Mouse (Mus musculus) ES-E14 (cell line): Measurements from ENCODE around the gene Cetn3. TPM values are rescaled to one million over a fixed set of nuclear protein-coding genes. Genes with fewer than 3 reads are reported as not detected.

Experiments
- DNase-seq: peaks from one replicate; pipeline ENCODE4 v3.0.0-alpha.2; 2013; ENCODE audit warnings: low read depth, low spot score
- H3K27ac ChIP-seq: 2 replicates; pipeline ENCODE4 v1.5.1; 2012; ENCODE audit warnings: low read depth, mild to moderate bottlenecking, low read length, moderate library complexity, mixed read lengths; ENCODE audit not compliant: poor library complexity, insufficient read depth, severe bottlenecking
- H3K36me3 ChIP-seq: 2 replicates; pipeline ENCODE4 v1.6.1; 2012; ENCODE audit warnings: mild to moderate bottlenecking, low read length, moderate library complexity, mixed read lengths; ENCODE audit not compliant: control insufficient read depth, poor library complexity, insufficient read depth, severe bottlenecking
- H3K4me1 ChIP-seq, 2 experiments: fragments of 150-350 bp in 1 of 2; sonication (generic) in 1 of 2; 2 replicates each; pipeline ENCODE4 v1.6.1; 2012; ENCODE audit warnings: low read length in 2 of 2, mild to moderate bottlenecking in 1 of 2, mixed read lengths in 1 of 2; ENCODE audit not compliant: control insufficient read depth in 2 of 2, insufficient read depth in 2 of 2, poor library complexity in 1 of 2
- H3K4me3 ChIP-seq, 2 experiments: fragments of 150-350 bp in 1 of 2; sonication (generic) in 1 of 2; 2 replicates each; pipeline ENCODE4 v1.5.1; 2012; ENCODE audit warnings: low read length in 2 of 2, low read depth in 1 of 2, mild to moderate bottlenecking in 1 of 2, mixed read lengths in 1 of 2; ENCODE audit not compliant: insufficient read depth in 1 of 2, poor library complexity in 1 of 2, severe bottlenecking in 1 of 2
- H3K9ac ChIP-seq: 2 replicates; pipeline ENCODE4 v1.6.1; 2012; ENCODE audit warnings: low read depth, mild to moderate bottlenecking, low read length, mixed read lengths; ENCODE audit not compliant: poor library complexity, insufficient read depth, severe bottlenecking
- H3K9me3 ChIP-seq: fragments of 150-350 bp; sonication (generic); 2 replicates; pipeline ENCODE4 v1.6.1; 2012; ENCODE audit warnings: low read depth, mild to moderate bottlenecking, low read length; ENCODE audit not compliant: control insufficient read depth, insufficient read depth
- CHD2 ChIP-seq: IDR thresholded peaks from 2 replicates; pipeline ENCODE4 v1.6.1; 2014; ENCODE audit warnings: mild to moderate bottlenecking, low read depth, low read length, inconsistent platforms
- HCFC1 ChIP-seq: IDR thresholded peaks from 2 replicates; pipeline ENCODE4 v1.6.1; 2012; ENCODE audit warnings: low read length, inconsistent platforms, borderline replicate concordance; ENCODE audit not compliant: insufficient read depth
- MAFK ChIP-seq: IDR thresholded peaks from 2 replicates; pipeline ENCODE4 v1.6.1; 2014; ENCODE audit warnings: mild to moderate bottlenecking, low read depth, low read length, inconsistent platforms; ENCODE audit not compliant: insufficient read depth
- ZC3H11A ChIP-seq: IDR thresholded peaks from 2 replicates; pipeline ENCODE4 v1.6.1; 2012; ENCODE audit warnings: low read depth, mild to moderate bottlenecking, inconsistent platforms, low read length, borderline replicate concordance
- ZNF384 ChIP-seq: IDR thresholded peaks from 2 replicates; pipeline ENCODE4 v1.6.1; 2012; ENCODE audit warnings: low read depth, low read length, inconsistent platforms
- in situ Hi-C, 2 experiments: fragments of 600-800 bp; cut with MboI; formaldehyde crosslinking; loops; one replicate each; pipeline ENCODE4 v1.15.1; 2025; ENCODE audit warnings: low sequenced_read_pairs in 2 of 2, inconsistent platforms in 1 of 2; ENCODE audit not compliant: unreplicated experiment in 2 of 2
- total RNA-seq: library from RNA; depleted of rRNA; stranded (reverse); fragments of 300-350 nt; gene quantifications from 2 replicates; pipeline ENCODE4 v1.2.3, GENCODE M21; 2012

Gene Cetn3
- total RNA-seq, 1 experiment = 78.0 TPM

DNA sequence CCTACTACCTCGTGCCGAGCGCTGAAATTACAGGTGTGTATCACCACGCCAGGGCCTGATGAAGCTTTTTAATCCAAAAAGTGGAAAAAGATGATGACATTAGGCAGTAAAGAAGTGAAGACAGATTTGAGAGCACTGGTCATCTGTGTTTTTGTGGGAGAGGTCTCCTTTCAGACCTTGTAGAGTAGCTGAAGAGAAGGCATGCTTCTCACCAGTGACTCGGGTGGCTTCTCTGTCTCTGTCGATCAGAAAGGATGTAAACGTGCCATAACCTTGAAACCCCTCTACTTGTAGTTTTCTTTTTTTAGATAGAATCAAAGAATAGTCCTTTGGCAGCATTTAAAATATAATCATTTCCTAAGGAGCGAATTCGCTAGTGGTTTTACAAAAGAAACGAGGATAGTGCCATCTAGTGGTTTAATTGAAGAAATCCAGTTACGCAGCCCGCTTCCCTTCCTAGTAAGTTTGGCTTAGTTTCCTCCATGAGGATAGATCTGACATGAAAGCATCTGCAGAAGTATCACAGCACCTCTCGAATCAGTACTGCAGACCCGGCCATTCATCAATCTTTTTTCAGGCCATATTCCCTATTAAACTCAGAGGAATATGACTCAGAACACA is 21.2 kb upstream of the Cetn3 start:
- no peaks in the 10 kb centered on the region for H3K4me1 ChIP-seq
- DNase-seq = peak; percentile 48
- H3K4me3 ChIP-seq = no peak overlapping the region
- in situ Hi-C loops = loop anchor here (5.0 to 10.0 kb wide), 2 partner anchors 319 to 327 kb away; no protein-coding TSS in a partner anchor
- H3K36me3 ChIP-seq = no peaks in the 10 kb centered on the region
- no peaks in the 10 kb centered on the region for H3K9me3 ChIP-seq
- TF ChIP-seq ZC3H11A = peak; percentile 40; the same call in 1 of the 2 replicates
- no peak for TF ChIP-seq ZNF384
- no peak for TF ChIP-seq HCFC1
- H3K27ac ChIP-seq = no peak overlapping the region
- no peak overlapping the region for H3K9ac ChIP-seq

- in situ Hi-C loops = loop anchor here (5.0 to 10.0 kb wide), 2 partner anchors 322 to 329 kb away; no protein-coding TSS in a partner anchor
Observed at GRCm38 (mm10) chr13:81764173-81764572, 18.7 kb upstream of the Cetn3 start.

DNA sequence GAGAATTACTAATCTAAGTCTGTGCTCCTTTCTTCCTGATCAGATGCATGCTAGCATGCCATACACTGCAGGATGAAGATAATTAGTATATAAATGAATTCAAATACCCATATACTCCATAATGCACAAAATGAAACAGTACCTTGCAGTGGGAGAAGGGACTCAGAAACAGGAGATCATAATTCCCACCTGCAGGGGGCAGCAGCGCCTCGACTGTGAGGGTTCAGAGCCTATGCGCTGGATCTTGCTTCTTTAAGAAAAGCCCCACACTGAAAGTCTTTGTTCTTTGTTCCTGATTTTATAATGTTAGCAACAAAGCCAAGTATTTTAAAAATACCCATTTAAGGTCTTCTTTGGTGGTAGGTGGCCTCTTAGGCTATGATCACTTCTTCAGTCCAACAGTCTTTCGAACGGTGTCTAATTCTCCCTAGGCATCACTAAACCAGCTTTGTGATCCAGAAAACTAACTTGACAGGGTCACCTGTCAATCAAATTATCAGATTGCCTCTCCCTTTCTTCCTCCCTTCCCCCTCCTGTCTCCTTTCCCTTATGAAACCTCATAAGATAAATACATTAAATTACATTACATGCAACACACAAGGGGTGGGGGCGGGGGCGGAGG is 15.7 kb upstream of the Cetn3 start:
- Histone ChIP-seq H3K4me1 (no peaks in the 10 kb centered on the region), H3K27ac (no peak overlapping the region), H3K36me3 (no peaks in the 10 kb centered on the region), H3K9ac (no peak overlapping the region), H3K9me3 (no peaks in the 10 kb centered on the region), H3K4me3 (no peak overlapping the region)
- in situ Hi-C loops = loop anchor here in 1 of 2 experiments (10.0 kb wide), 1 partner anchor 332 kb away; no protein-coding TSS in a partner anchor
- peak; percentile 46 for DNase-seq
- TF ChIP-seq ZC3H11A = peak; percentile 54; the same call in 1 of the 2 replicates
- no peak for TF ChIP-seq MAFK
- no peak for TF ChIP-seq HCFC1

More at GRCm38 (mm10) chr13:81764173-81764572, 18.7 kb upstream of the Cetn3 start:
- no peak for DNase-seq
- no peaks in the 10 kb centered on the region for H3K36me3 ChIP-seq
- TF ChIP-seq CHD2 (no peak), ZC3H11A (no peak), ZNF384 (no peak), MAFK (no peak), HCFC1 (no peak)
- no peaks in the 10 kb centered on the region for H3K4me1 ChIP-seq
- no peak overlapping the region for H3K9ac ChIP-seq
- H3K9me3 ChIP-seq = no peaks in the 10 kb centered on the region
- H3K4me3 ChIP-seq = no peak overlapping the region
- H3K27ac ChIP-seq = no peak overlapping the region

DNA sequence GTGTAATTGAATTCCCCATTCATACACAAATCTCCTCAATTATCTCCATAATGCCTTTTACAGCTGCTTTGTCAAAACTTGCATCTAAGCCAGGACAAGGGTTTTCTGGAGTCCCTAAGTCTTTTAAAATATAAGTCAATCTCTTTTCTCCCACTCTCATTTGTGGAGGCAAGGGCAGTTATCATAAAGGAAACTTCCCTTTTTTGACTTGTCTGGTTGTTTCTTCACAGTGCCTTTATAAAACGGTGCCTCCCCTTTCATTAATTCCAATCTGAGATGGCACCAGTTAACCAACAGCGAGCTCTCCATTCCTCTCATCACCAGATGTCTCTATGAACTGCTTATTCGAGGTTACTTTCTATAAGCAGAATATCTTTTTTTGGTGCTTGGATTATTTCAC is 6.7 kb upstream of the Cetn3 start:
- TF ChIP-seq MAFK (no peak), CHD2 (no peak), HCFC1 (no peak), ZNF384 (no peak), ZC3H11A (no peak)
- H3K36me3 ChIP-seq = no peaks in the 10 kb centered on the region
- H3K4me1 ChIP-seq = no peaks in the 10 kb centered on the region
- no peak overlapping the region for H3K4me3 ChIP-seq
- no peaks in the 10 kb centered on the region for H3K9me3 ChIP-seq
- in situ Hi-C loops = no loop called here
- DNase-seq = no peak
- no peak overlapping the region for H3K27ac ChIP-seq
- H3K9ac ChIP-seq = no peak overlapping the region
